Mouse (Mus musculus) neural tube, embryonic 15.5 days (tissue): ENCODE results near the gene Asrgl1. TPM values are rescaled to one million over a fixed set of nuclear protein-coding genes. Genes with fewer than 3 reads are reported as not detected.
"Not testable (repeated sequence)": the region's sequence is repeated elsewhere in the genome, so short reads cannot be mapped to it uniquely, and the experiment has no call there.

ENCODE experiments used
- ATAC-seq: fragments of 200-750 bp; cut with Nextera tagmentation; 2 replicates; pipeline ENCODE4 v1.8.0; 2017; ENCODE audit warnings: mild to moderate bottlenecking, moderate TSS enrichment, moderate library complexity; ENCODE audit not compliant: low FRiP score
- H3K27ac ChIP-seq: fragments of 300-500 bp; sonication (generic); replicated peaks from 2 replicates; pipeline ENCODE4 v1.5.1; 2015; ENCODE audit warnings: mild to moderate bottlenecking, inconsistent platforms
- H3K27me3 ChIP-seq: fragments of 300-500 bp; sonication (generic); replicated peaks from 2 replicates; pipeline ENCODE4 v1.6.1; 2015; ENCODE audit warnings: inconsistent platforms
- H3K36me3 ChIP-seq: fragments of 300-500 bp; sonication (generic); 2 replicates; pipeline ENCODE4 v1.6.1; 2015; ENCODE audit warnings: inconsistent platforms
- H3K4me1 ChIP-seq: fragments of 300-500 bp; sonication (generic); 2 replicates; pipeline ENCODE4 v1.6.1; 2015; ENCODE audit warnings: inconsistent platforms
- H3K4me2 ChIP-seq: fragments of 300-500 bp; sonication (generic); 2 replicates; pipeline ENCODE4 v1.6.1; 2015; ENCODE audit warnings: inconsistent platforms, mild to moderate bottlenecking, moderate library complexity
- H3K4me3 ChIP-seq: fragments of 300-500 bp; sonication (generic); replicated peaks from 2 replicates; pipeline ENCODE4 v1.5.1; 2015; ENCODE audit warnings: mild to moderate bottlenecking, inconsistent platforms
- H3K9ac ChIP-seq: fragments of 300-500 bp; sonication (generic); replicated peaks from 2 replicates; pipeline ENCODE4 v1.6.1; 2015; ENCODE audit warnings: mild to moderate bottlenecking, inconsistent platforms
- H3K9me3 ChIP-seq: fragments of 300-500 bp; sonication (generic); replicated peaks from 2 replicates; pipeline ENCODE4 v1.6.1; 2016; ENCODE audit warnings: inconsistent platforms
- WGBS: fragments of 180-500 bp; shearing (Covaris S2); methylation state at CpG from one replicate; pipeline ENCODE4 v1.1.7; 2015; ENCODE audit warnings: mixed read lengths; 5-methylcytosine and 5-hydroxymethylcytosine counted together
- polyA plus RNA-seq: library from polyadenylated mRNA; unstranded; fragments of >200 nt; fragmentation: Nextera tagmentation; extraction: Ambion mirVana; gene quantifications from 2 replicates; pipeline ENCODE4 v1.2.1, GENCODE M21; 2015

Gene Asrgl1
- polyA plus RNA-seq = 31.6 and 32.6 TPM in 2 replicates

GRCm38 (mm10) chr19:9135512-9136331 lies at the start of gene Asrgl1:
TSS of gene Asrgl1 (minus strand) at chr19:9135636.
- no peaks in the 10 kb centered on the region for H3K27me3 ChIP-seq
- WGBS = 10% methylated on average over 31 of the region's 31 CpGs
- ATAC-seq = peak; percentile 96

DNA sequence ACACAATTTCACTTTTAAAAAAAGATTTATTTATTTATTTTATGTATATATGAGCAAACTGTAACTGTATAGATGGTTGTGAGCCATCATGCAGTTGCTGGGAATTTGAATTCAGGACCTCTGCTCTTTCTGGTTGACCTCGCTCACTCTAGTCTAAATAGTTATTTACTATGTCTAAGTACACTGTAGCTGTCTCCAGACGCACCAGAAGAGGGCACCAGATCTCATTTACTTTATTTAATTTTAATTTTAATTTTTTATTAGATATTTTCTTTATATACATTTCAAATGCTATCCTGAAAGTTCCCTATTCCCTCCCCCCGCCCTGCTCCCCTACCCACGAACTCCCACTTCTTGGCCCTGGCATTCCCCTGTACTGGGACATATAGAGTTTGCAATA lies 10.8 kb upstream of the Asrgl1 start:
- no peak overlapping the region for H3K4me3 ChIP-seq
- 79% methylated on average over 4 of the region's 4 CpGs for WGBS
- H3K27me3 ChIP-seq = no peaks in the 10 kb centered on the region
- no peak overlapping the region for H3K27ac ChIP-seq
- no peak for ATAC-seq
- H3K4me1 ChIP-seq = no peaks in the 10 kb centered on the region
- H3K36me3 ChIP-seq = no peaks in the 10 kb centered on the region
- no peaks in the 10 kb centered on the region for H3K9me3 ChIP-seq
- no peak overlapping the region for H3K9ac ChIP-seq
- H3K4me2 ChIP-seq = no peak overlapping the region

More at GRCm38 (mm10) chr19:9135512-9136331, at the start of gene Asrgl1:
- peak within 1 kb of the TSS; percentile 69 for H3K9ac ChIP-seq
- peak within 1 kb of the TSS; percentile 78 for H3K27ac ChIP-seq
- H3K36me3 ChIP-seq = no peaks in the 10 kb centered on the region
- H3K4me2 ChIP-seq = peak within 1 kb of the TSS; percentile 83
- H3K4me1 ChIP-seq = peaks cover 24% of the 10 kb centered on the region
- H3K9me3 ChIP-seq = no peaks in the 10 kb centered on the region
- peak within 1 kb of the TSS; percentile 74 for H3K4me3 ChIP-seq

DNA sequence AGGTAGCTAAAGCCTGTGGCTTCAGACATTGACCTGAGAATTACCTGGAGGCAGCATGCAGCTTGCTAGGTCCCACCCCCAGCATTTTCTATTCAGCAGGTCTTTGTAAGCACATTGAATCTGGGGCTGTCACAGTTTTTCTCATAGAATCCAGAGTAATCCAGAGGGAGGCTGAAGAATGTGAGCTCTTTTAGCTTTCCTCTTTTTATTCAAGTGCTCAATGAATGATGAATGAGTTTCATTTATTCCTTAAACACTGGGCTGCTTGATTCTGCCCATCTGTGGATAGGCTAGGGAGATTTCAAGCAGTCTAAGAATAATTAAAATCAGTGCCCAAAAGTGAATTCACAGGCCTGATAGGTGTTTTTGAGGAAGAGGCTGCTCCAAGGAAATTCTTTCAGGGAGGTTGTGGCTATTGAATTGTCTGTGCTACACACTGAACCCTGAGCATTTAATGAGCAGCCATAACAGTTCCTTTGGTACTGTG lies 8.2 kb upstream of the Asrgl1 start:
- Histone ChIP-seq H3K9ac (no peak overlapping the region), H3K36me3 (no peaks in the 10 kb centered on the region), H3K27me3 (no peaks in the 10 kb centered on the region), H3K27ac (peak overlapping the region; percentile 71), H3K4me3 (no peak overlapping the region), H3K4me1 (no peaks in the 10 kb centered on the region), H3K4me2 (no peak overlapping the region), H3K9me3 (no peaks in the 10 kb centered on the region)
- ATAC-seq = peak; percentile 65

DNA sequence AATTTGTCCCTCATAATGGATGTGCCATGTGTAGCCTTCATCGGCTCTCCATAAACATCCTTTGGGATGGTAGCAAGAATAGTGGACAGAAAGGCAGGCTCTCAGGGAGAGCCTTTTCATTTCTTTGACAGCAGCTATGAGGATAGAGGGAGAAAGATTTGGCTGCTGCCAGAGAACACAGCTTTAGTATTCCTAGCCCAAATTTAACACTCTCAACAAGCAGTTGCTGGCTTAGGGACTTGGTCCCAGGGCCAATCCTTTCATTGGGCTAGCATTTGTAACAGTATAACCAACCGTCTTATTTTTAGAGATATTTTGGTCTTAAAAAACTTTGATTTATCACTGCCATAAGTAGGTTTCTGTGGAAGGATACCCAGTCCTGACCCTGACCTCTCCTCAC lies 7.8 kb upstream of the Asrgl1 start:
- no peak overlapping the region for H3K4me3 ChIP-seq
- no peaks in the 10 kb centered on the region for H3K36me3 ChIP-seq
- no peak; the same call in 1 of the 2 replicates for ATAC-seq
- H3K4me2 ChIP-seq = no peak overlapping the region
- no peaks in the 10 kb centered on the region for H3K9me3 ChIP-seq
- WGBS = 63% methylated on average over 2 of the region's 2 CpGs
- no peak overlapping the region for H3K9ac ChIP-seq
- no peaks in the 10 kb centered on the region for H3K4me1 ChIP-seq
- peak overlapping the region; percentile 71 for H3K27ac ChIP-seq
- no peaks in the 10 kb centered on the region for H3K27me3 ChIP-seq

DNA sequence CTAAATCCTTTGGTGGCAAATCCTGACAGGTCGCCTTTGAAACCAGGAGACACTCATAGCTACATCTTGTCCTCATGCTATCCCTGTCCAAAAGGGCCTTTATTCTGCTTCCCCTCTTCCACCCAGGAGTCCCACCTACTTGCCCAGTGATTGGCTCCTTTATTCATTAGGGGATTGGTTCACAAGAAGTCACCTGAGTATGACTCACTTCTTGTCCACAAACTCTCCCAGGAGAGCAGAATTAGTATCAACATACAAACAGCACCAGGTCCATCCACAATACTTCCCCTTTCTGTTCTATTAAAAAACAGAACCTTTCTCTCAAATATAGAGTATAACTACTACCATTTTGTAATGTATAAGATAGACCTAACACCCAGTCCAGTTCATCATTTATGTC lies 4.9 kb upstream of the Asrgl1 start:
- H3K27ac ChIP-seq, H3K27me3 ChIP-seq, H3K4me3 ChIP-seq, H3K36me3 ChIP-seq, H3K9ac ChIP-seq, ATAC-seq, H3K4me1 ChIP-seq, H3K9me3 ChIP-seq, H3K4me2 ChIP-seq: not testable (repeated sequence)
- WGBS = 96% methylated on average over 1 of the region's 1 CpGs

DNA sequence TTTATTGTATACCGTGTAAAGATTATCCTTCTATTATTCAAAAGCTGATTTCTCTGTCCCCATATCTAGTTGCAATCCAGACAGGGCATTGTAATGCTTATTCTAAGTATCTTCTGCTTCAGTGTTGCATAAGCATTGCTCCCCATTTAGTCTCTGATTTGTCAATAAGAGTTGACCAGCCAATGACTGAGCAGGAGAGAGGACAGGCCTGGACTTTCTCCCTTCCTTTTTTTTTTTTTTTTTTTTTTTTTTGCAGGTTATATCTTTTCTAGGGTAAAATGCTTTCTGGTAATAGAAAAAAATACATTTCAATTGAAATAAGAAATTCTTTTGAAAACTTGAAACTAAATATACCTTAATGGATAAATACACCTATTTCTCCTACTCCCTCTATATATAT lies 1.7 kb upstream of the Asrgl1 start:
- ATAC-seq = no peak
- Histone ChIP-seq H3K9me3 (no peaks in the 10 kb centered on the region), H3K9ac (no peak overlapping the region), H3K4me3 (no peak overlapping the region), H3K4me1 (peaks cover 24% of the 10 kb centered on the region), H3K27ac (no peak overlapping the region), H3K27me3 (no peaks in the 10 kb centered on the region), H3K4me2 (no peak overlapping the region), H3K36me3 (no peaks in the 10 kb centered on the region)
- WGBS = 96% methylated on average over 1 of the region's 1 CpGs

DNA sequence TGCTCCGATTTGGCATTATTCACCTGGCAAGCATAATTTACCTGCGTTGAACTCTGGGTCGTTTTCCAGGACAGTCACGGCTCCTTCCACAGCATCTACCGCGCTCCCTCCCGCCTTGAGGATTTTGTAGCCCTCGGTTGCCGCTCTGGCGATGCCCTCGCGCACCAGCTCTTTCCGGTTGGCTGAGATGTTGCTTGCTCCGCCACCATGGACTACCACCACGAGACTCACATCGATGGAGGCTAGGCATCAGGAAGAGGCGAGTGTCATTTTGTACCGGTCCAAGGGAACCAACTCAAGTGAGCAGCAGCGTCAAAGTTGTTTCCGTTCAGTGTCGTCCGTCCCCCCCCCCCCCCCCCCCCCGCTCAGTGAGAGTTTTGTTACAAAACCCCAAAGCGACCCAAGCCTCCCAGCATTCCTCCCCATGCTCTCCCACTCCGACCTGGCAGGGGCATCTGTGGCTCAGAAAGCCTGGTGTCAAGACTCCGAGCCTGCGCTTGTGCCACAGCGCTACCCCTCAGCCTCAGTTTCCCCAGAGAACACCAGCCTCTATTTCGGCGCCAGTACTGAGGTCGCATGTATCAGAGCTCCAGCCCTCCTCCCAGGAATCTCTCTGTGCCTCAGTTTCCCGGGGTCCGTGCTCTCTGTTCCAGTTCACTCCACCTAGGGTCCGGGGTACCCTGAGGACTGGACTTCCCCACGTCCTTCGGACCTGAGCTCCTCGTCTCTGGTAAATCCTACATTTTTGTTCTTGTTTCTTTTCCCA lies 507 bp downstream of the Asrgl1 start:
- H3K9ac ChIP-seq = peak overlapping the region; percentile 69
- peak overlapping the region; percentile 78 for H3K27ac ChIP-seq
- H3K27me3 ChIP-seq = no peaks in the 10 kb centered on the region
- H3K4me2 ChIP-seq = peak overlapping the region; percentile 83
- peak; percentile 82 for ATAC-seq
- WGBS = under 1% methylated on average over 34 of the region's 37 CpGs
- H3K9me3 ChIP-seq = no peaks in the 10 kb centered on the region
- H3K4me3 ChIP-seq = peak overlapping the region; percentile 74
- peaks cover 24% of the 10 kb centered on the region for H3K4me1 ChIP-seq
- H3K36me3 ChIP-seq = no peaks in the 10 kb centered on the region

GRCm38 (mm10) chr19:9129996-9130395 lies 5.4 kb downstream of the Asrgl1 start:
- Histone ChIP-seq H3K27ac (no peak overlapping the region), H3K36me3 (peaks cover 9% of the 10 kb centered on the region; the same call in 1 of the 2 replicates), H3K4me1 (peaks cover 21% of the 10 kb centered on the region), H3K9ac (no peak overlapping the region), H3K9me3 (no peaks in the 10 kb centered on the region), H3K4me3 (no peak overlapping the region), H3K27me3 (no peaks in the 10 kb centered on the region), H3K4me2 (no peak overlapping the region)
- 51% methylated on average over 1 of the region's 1 CpGs for WGBS
- no peak for ATAC-seq

- Histone ChIP-seq H3K9me3 (no peaks in the 10 kb centered on the region), H3K27ac (no peak overlapping the region), H3K4me2 (no peak overlapping the region), H3K9ac (no peak overlapping the region), H3K4me3 (no peak overlapping the region), H3K27me3 (no peaks in the 10 kb centered on the region), H3K4me1 (peaks cover 10% of the 10 kb centered on the region), H3K36me3 (peaks cover 9% of the 10 kb centered on the region; the same call in 1 of the 2 replicates)
- WGBS = 91% methylated on average over 4 of the region's 4 CpGs
- no peak for ATAC-seq
Measured at GRCm38 (mm10) chr19:9128499-9129194, 6.8 kb downstream of the Asrgl1 start.

DNA sequence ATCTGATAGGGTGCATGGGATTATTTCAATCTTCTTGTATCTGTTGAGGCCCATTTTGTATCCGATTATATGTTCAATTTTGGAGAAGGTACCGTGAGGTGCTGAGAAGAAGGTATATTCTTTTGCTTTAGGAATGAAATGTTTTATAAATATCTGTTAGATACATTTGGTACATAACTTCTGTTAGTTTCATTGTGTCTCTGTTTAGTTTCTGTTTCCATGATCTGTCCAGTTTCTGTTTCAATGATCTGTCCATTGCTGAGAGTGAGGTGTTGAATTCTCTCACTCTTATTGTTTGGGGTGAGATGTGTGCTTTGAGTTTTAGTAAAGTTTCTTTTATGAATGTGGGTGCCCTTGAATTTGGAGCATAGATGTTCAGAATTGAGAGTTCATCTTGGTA lies 11.4 kb downstream of the Asrgl1 start:
- H3K27me3 ChIP-seq, H3K9me3 ChIP-seq, H3K4me3 ChIP-seq, H3K4me2 ChIP-seq, H3K4me1 ChIP-seq, ATAC-seq, H3K9ac ChIP-seq, H3K27ac ChIP-seq: not testable (repeated sequence)
- H3K36me3 ChIP-seq = peaks cover 13% of the 10 kb centered on the region; the same call in 1 of the 2 replicates
- WGBS = 87% methylated on average over 2 of the region's 2 CpGs

GRCm38 (mm10) chr19:9122390-9122789 lies 13.0 kb downstream of the Asrgl1 start:
- no peak overlapping the region for H3K9ac ChIP-seq
- no peak overlapping the region for H3K27ac ChIP-seq
- no peaks in the 10 kb centered on the region for H3K27me3 ChIP-seq
- no peak overlapping the region for H3K4me3 ChIP-seq
- H3K4me2 ChIP-seq = no peak overlapping the region
- WGBS = 94% methylated on average over 1 of the region's 1 CpGs
- H3K9me3 ChIP-seq = no peaks in the 10 kb centered on the region
- H3K4me1 ChIP-seq = no peaks in the 10 kb centered on the region
- ATAC-seq = no peak
- H3K36me3 ChIP-seq = peaks cover 17% of the 10 kb centered on the region; the same call in 1 of the 2 replicates
